Mouse (Mus musculus) testis, adult 2 months (tissue): ENCODE results near the gene Fry.

Experiments used
- CTCF ChIP-seq: fragments of 200-500 bp; IDR thresholded peaks from 2 replicates; pipeline ENCODE4 v1.5.1; 2012; ENCODE audit warnings: low read depth, mild to moderate bottlenecking, inconsistent platforms, low read length, moderate library complexity; ENCODE audit not compliant: control insufficient read depth, insufficient read depth, insufficient replicate concordance
- POLR2A ChIP-seq: fragments of 200-500 bp; IDR thresholded peaks from 2 replicates; pipeline ENCODE4 v1.6.1; 2012; ENCODE audit warnings: low read depth, mild to moderate bottlenecking, inconsistent platforms, low read length, moderate library complexity; ENCODE audit not compliant: control insufficient read depth

DNA sequence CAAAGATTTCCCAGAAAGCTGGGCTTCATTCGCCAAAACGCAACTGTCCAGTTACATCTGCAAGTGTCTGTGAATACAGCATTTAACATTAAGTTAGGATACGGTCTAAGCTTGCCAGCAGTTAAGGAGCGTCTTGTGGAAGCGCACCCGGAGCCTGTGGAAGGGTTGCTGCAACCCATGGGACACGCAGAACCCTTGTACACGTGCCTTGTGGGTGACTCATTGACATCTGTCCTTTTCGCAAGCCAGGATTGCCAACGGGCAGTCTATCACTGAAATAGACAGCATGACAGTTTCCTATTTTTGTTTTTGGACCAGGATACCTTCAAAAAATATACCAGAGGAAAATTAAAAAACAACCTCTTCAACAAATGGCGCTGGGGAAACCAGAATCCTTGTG, 16.7 kb upstream of the Fry start:
- TF ChIP-seq CTCF (no peak), POLR2A (no peak)
